Mouse (Mus musculus): ENCODE measurements around the gene Hs3st3a1. TPM values are rescaled to one million over a fixed set of nuclear protein-coding genes. Genes with fewer than 3 reads are reported as not detected.

Hs3st3a1 gene
- total and polyA plus RNA-seq, 2 experiments from 2014 or later: 0.03 to 0.50 TPM

DNA sequence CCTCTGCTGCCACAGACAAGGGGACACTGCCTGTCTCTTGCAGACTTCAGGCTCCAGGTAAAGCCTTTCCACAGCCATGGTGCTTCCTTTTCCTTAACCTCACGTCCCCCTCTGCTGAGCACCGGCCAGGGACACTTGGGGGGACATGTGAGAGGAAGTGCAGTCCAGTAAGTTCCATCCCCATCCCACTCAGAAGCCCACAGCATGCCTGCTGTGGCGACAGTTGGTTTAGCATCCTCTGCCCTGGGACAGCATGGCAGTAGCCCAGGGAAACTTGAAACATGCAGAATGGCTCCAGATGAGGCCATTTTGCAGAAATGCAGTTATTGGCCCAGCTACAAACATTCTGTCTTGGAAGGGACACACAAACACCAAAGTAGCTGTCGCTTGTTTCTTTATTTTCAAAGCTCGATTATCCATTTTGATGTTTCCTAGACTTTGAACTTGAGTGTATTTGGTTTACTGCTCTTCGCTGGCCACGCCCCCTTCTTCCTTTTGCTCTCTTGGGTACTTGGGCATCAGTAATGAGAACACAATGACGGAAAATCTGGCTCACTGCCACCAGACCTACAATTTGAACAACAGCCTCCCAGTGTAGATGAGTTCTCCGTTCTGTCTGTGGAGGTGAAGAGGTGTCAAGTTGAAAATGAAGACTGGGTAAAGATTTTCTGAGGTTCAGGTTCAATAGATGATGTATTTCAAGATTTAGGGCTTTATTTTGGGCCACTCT lies 13.6 kb downstream of the Hs3st3a1 start:
- H3K27me3 ChIP-seq (ENCODE audit: control insufficient read depth, insufficient read depth, low read length): peaks cover 6% of the 10 kb centered on the region; the same call in 1 of the 2 replicates
- DNase-seq (ENCODE audit: low spot score): no peak

GRCm38 (mm10) chr11:64461746-64462145 lies 26.6 kb downstream of the Hs3st3a1 start:
- H3K9ac ChIP-seq (replicated peaks; ENCODE audit: low read depth, low read length): no peak overlapping the region
- no peaks in the 10 kb centered on the region for H3K36me3 ChIP-seq (replicated peaks; ENCODE audit: control insufficient read depth, insufficient read depth, low read length)
- no peak overlapping the region for H3K27ac ChIP-seq (ENCODE audit: low read depth)
- 53% methylated on average over 3 of the region's 3 CpGs for WGBS
- no peaks in the 10 kb centered on the region for H3K9me3 ChIP-seq (replicated peaks; ENCODE audit: control insufficient read depth, low read length)
- TF ChIP-seq EP300 (IDR thresholded peaks at IDR 0.05; ENCODE audit: low read depth) (no peak), CTCF (IDR thresholded peaks at IDR 0.05; ENCODE audit: low read depth) (no peak)
- H3K4me1 ChIP-seq (ENCODE audit: control insufficient read depth, insufficient read depth): no peaks in the 10 kb centered on the region
- DNase-seq (ENCODE audit: low spot score) (no peak), ATAC-seq (ENCODE audit: insufficient read depth, low read depth) (no peak)
- no peak overlapping the region for H3K4me3 ChIP-seq (ENCODE audit: low read depth, low read length)
- H3K27me3 ChIP-seq (ENCODE audit: control insufficient read depth, insufficient read depth, low read length): peaks cover 9% of the 10 kb centered on the region; the same call in 1 of the 2 replicates
- no peak overlapping the region for H3K4me2 ChIP-seq (ENCODE audit: low read depth, low read length)

More for the DNA sequence above, 13.6 kb downstream of the Hs3st3a1 start:
- no peak overlapping the region for H3K4me3 ChIP-seq (ENCODE audit: low read depth, low read length)
- no peak overlapping the region for H3K9ac ChIP-seq (replicated peaks; ENCODE audit: low read depth, low read length)
- H3K36me3 ChIP-seq (replicated peaks; ENCODE audit: control insufficient read depth, insufficient read depth, low read length): no peaks in the 10 kb centered on the region
- H3K4me1 ChIP-seq (ENCODE audit: control insufficient read depth, insufficient read depth): no peaks in the 10 kb centered on the region
- no peak overlapping the region for H3K4me2 ChIP-seq (ENCODE audit: low read depth, low read length)
- no peak for TF ChIP-seq EP300 (IDR thresholded peaks at IDR 0.05; ENCODE audit: low read depth)
- TF ChIP-seq CTCF (IDR thresholded peaks at IDR 0.05; ENCODE audit: low read depth): no peak
- WGBS: 74% methylated on average over 9 of the region's 9 CpGs
- H3K9me3 ChIP-seq (replicated peaks; ENCODE audit: control insufficient read depth, low read length): no peaks in the 10 kb centered on the region
- H3K27ac ChIP-seq (ENCODE audit: low read depth): no peak overlapping the region
- no peak for ATAC-seq (ENCODE audit: insufficient read depth, low read depth)

DNA sequence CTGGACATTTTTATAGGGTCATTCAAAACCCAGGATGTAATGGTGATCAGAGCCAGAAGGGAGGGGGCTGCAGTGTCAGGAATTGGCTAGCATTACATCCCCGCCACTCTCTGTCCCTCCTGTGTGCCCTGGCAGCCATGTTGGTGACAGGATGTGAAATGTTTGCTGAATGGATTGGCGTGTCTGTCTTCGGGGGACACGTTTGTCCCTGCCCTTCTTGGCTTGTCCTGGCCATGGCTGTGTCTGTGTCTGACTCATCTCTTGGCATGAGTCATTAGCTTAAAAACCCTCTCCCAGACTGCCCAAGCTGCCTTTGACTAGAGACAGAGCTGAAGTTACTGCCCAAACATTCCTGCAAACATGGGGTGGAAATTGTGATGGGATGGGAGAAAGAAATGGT lies 33.6 kb downstream of the Hs3st3a1 start:
- Histone ChIP-seq H3K36me3 (replicated peaks; ENCODE audit: control insufficient read depth, insufficient read depth, low read length) (no peaks in the 10 kb centered on the region), H3K4me2 (ENCODE audit: low read depth, low read length) (no peak overlapping the region), H3K9me3 (replicated peaks; ENCODE audit: control insufficient read depth, low read length) (no peaks in the 10 kb centered on the region), H3K4me1 (ENCODE audit: control insufficient read depth, insufficient read depth) (no peaks in the 10 kb centered on the region), H3K27ac (ENCODE audit: low read depth) (no peak overlapping the region), H3K27me3 (ENCODE audit: control insufficient read depth, insufficient read depth, low read length) (0 out of 2 replicates have a peak, but pooled peaks cover 9% of the 10 kb centered on the region), H3K9ac (replicated peaks; ENCODE audit: low read depth, low read length) (no peak overlapping the region), H3K4me3 (ENCODE audit: low read depth, low read length) (no peak overlapping the region)
- WGBS: 47% methylated on average over 4 of the region's 4 CpGs
- no peak for TF ChIP-seq CTCF (IDR thresholded peaks at IDR 0.05; ENCODE audit: low read depth)
- no peak for TF ChIP-seq EP300 (IDR thresholded peaks at IDR 0.05; ENCODE audit: low read depth)
- DNase-seq (ENCODE audit: low spot score): no peak
- no peak for ATAC-seq (ENCODE audit: insufficient read depth, low read depth)

DNA sequence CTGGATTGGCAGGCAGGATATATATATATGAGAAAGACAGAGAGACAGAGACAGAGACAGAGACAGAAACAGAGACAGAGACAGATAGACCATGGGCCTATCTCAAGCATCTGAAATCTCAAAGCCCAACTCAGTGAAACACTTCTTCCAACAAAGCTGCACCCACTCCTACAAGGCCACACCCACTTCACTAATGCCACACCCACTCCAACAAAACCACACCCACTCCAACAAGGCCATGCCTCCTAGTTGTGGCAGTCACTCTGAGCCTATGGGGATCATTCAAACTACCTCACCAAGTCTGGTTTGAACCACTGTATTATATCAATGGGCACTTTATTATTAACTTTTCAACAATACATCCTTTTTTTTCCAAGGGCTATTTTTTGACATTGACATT lies 35.6 kb downstream of the Hs3st3a1 start:
- Histone ChIP-seq H3K9ac (replicated peaks; ENCODE audit: low read depth, low read length) (no peak overlapping the region), H3K27ac (ENCODE audit: low read depth) (no peak overlapping the region), H3K9me3 (replicated peaks; ENCODE audit: control insufficient read depth, low read length) (no peaks in the 10 kb centered on the region), H3K4me1 (ENCODE audit: control insufficient read depth, insufficient read depth) (no peaks in the 10 kb centered on the region), H3K27me3 (ENCODE audit: control insufficient read depth, insufficient read depth, low read length) (0 out of 2 replicates have a peak, but pooled peaks cover 6% of the 10 kb centered on the region), H3K4me3 (ENCODE audit: low read depth, low read length) (no peak overlapping the region), H3K36me3 (replicated peaks; ENCODE audit: control insufficient read depth, insufficient read depth, low read length) (no peaks in the 10 kb centered on the region), H3K4me2 (ENCODE audit: low read depth, low read length) (no peak overlapping the region)
- DNase-seq (ENCODE audit: low spot score) (no peak), ATAC-seq (ENCODE audit: insufficient read depth, low read depth) (no peak)
- no peak for TF ChIP-seq CTCF (IDR thresholded peaks at IDR 0.05; ENCODE audit: low read depth)
- no peak for TF ChIP-seq EP300 (IDR thresholded peaks at IDR 0.05; ENCODE audit: low read depth)

GRCm38 (mm10) chr11:64473679-64474078 lies 38.5 kb downstream of the Hs3st3a1 start:
- ATAC-seq (ENCODE audit: insufficient read depth, low read depth) (no peak), DNase-seq (ENCODE audit: low spot score) (no peak)
- WGBS: 59% methylated on average over 3 of the region's 3 CpGs
- Histone ChIP-seq H3K4me2 (ENCODE audit: low read depth, low read length) (no peak overlapping the region), H3K36me3 (replicated peaks; ENCODE audit: control insufficient read depth, insufficient read depth, low read length) (no peaks in the 10 kb centered on the region), H3K9me3 (replicated peaks; ENCODE audit: control insufficient read depth, low read length) (no peaks in the 10 kb centered on the region), H3K9ac (replicated peaks; ENCODE audit: low read depth, low read length) (no peak overlapping the region), H3K27ac (ENCODE audit: low read depth) (no peak overlapping the region), H3K4me3 (ENCODE audit: low read depth, low read length) (no peak overlapping the region), H3K4me1 (ENCODE audit: control insufficient read depth, insufficient read depth) (no peaks in the 10 kb centered on the region), H3K27me3 (ENCODE audit: control insufficient read depth, insufficient read depth, low read length) (0 out of 2 replicates have a peak, but pooled peaks cover 6% of the 10 kb centered on the region)
- TF ChIP-seq EP300 (IDR thresholded peaks at IDR 0.05; ENCODE audit: low read depth) (no peak), CTCF (IDR thresholded peaks at IDR 0.05; ENCODE audit: low read depth) (no peak)

DNA sequence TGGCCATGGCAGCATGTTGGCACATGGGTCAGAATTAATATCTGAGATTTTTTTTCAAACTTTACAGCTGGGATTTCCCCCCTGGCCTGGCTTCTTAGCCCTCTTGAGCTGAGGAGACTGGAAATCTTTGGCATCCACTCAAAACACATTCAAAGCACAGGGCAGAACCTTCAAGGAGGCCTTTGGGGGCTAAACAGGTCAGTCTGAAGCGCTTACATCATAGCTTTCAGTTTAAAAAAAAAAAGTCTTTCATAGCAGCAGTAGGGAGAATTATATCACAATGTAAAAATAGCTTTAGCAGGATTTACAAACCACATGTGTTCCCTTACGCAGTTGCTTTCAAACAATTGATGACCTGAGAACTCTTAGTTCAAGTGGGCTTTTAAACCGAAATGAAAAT lies 46.3 kb downstream of the Hs3st3a1 start:
- Histone ChIP-seq H3K4me1 (ENCODE audit: control insufficient read depth, insufficient read depth) (no peaks in the 10 kb centered on the region; the same call in 1 of the 2 replicates), H3K4me2 (ENCODE audit: low read depth, low read length) (no peak overlapping the region), H3K27ac (ENCODE audit: low read depth) (no peak overlapping the region), H3K9ac (replicated peaks; ENCODE audit: low read depth, low read length) (no peak overlapping the region), H3K9me3 (replicated peaks; ENCODE audit: control insufficient read depth, low read length) (no peaks in the 10 kb centered on the region), H3K27me3 (ENCODE audit: control insufficient read depth, insufficient read depth, low read length) (no peaks in the 10 kb centered on the region), H3K4me3 (ENCODE audit: low read depth, low read length) (no peak overlapping the region), H3K36me3 (replicated peaks; ENCODE audit: control insufficient read depth, insufficient read depth, low read length) (no peaks in the 10 kb centered on the region)
- no peak for TF ChIP-seq EP300 (IDR thresholded peaks at IDR 0.05; ENCODE audit: low read depth)
- TF ChIP-seq CTCF (IDR thresholded peaks at IDR 0.05; ENCODE audit: low read depth): no peak
- ATAC-seq (ENCODE audit: insufficient read depth, low read depth): no peak
- DNase-seq (ENCODE audit: low spot score): no peak
- WGBS: 43% methylated on average over 3 of the region's 3 CpGs

Measured in heart, postnatal 0 days (tissue).